Mouse (Mus musculus): ENCODE data around the gene Pdzd7. TPM values are rescaled to one million over a fixed set of nuclear protein-coding genes. Genes with fewer than 3 reads are reported as not detected.

Gene Pdzd7
- polyA plus RNA-seq (2015; fragmentation: Nextera tagmentation; extraction: Ambion mirVana): 0.15 TPM in 1 of 2 replicates, not detected in the other

DNA sequence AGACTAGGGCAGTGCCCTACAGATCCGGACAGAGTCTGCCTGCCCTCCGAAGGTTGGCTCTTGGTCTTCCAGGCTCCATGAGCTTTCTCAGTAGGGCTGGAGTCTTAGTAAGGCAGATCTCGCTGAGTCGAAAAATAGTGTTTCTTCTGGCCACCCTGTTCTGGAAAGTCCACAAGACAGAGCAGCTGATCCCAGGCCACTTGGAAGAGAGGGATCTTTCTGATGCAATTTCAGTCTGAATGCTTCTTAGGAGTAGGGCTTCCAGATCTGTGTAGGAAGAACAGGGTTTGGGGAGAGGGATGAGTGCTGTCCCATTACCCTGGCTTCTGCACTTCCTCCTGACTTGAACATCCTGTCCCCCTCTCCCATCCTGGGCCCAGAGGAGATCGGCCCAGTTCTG, at the start of gene Pdzd7:
Pdzd7 (minus strand) TSS at position 67 of the 400 bp plus-strand sequence.
- H3K4me1 ChIP-seq: peaks cover 28% of the 10 kb centered on the region
- peaks cover 16% of the 10 kb centered on the region for H3K36me3 ChIP-seq
- peak within 1 kb of the TSS; percentile 93 for H3K4me2 ChIP-seq
- H3K9me3 ChIP-seq: no peaks in the 10 kb centered on the region
- peaks cover 64% of the 10 kb centered on the region for H3K27me3 ChIP-seq (replicated peaks)
- no peak for ATAC-seq (ENCODE audit: extremely low read depth, insufficient number of reproducible peaks, low FRiP score, low TSS enrichment)
- H3K27ac ChIP-seq (replicated peaks): no peak within 1 kb of the TSS
- peak within 1 kb of the TSS; percentile 68 for H3K4me3 ChIP-seq
- peak within 1 kb of the TSS; percentile 85 for H3K9ac ChIP-seq
- 65% methylated on average over 5 of the region's 5 CpGs for WGBS

- no peaks in the 10 kb centered on the region for H3K9me3 ChIP-seq
- peaks cover 54% of the 10 kb centered on the region for H3K4me1 ChIP-seq
- WGBS: 23% methylated on average over 11 of the region's 11 CpGs
- no peak overlapping the region for H3K27ac ChIP-seq (replicated peaks)
- H3K9ac ChIP-seq: no peak overlapping the region
- no peaks in the 10 kb centered on the region for H3K36me3 ChIP-seq
- no peak overlapping the region for H3K4me2 ChIP-seq
- H3K27me3 ChIP-seq (replicated peaks): peaks cover 97% of the 10 kb centered on the region
- no peak for ATAC-seq (ENCODE audit: extremely low read depth, insufficient number of reproducible peaks, low FRiP score, low TSS enrichment)
- no peak overlapping the region for H3K4me3 ChIP-seq
Observed at GRCm38 (mm10) chr19:45081841-45082550, 36.5 kb upstream of the Pdzd7 start.

- WGBS: 3% methylated on average over 5 of the region's 5 CpGs
- H3K4me1 ChIP-seq: peaks cover 61% of the 10 kb centered on the region
- H3K9ac ChIP-seq: no peak overlapping the region; the same call in 1 of the 2 replicates
Observed at GRCm38 (mm10) chr19:45081279-45081678, 35.8 kb upstream of the Pdzd7 start.

GRCm38 (mm10) chr19:45080711-45081110, 35.2 kb upstream of the Pdzd7 start:
- peaks cover 67% of the 10 kb centered on the region for H3K4me1 ChIP-seq
- H3K9me3 ChIP-seq: no peaks in the 10 kb centered on the region
- H3K4me3 ChIP-seq: peak overlapping the region; percentile 46
- no peaks in the 10 kb centered on the region for H3K36me3 ChIP-seq
- H3K27me3 ChIP-seq (replicated peaks): peaks cover 97% of the 10 kb centered on the region
- H3K4me2 ChIP-seq: peak overlapping the region; percentile 80
- H3K9ac ChIP-seq: peak overlapping the region; percentile 73
- no peak for ATAC-seq (ENCODE audit: extremely low read depth, insufficient number of reproducible peaks, low FRiP score, low TSS enrichment)
- 1% methylated on average over 17 of the region's 17 CpGs for WGBS
- H3K27ac ChIP-seq (replicated peaks): no peak overlapping the region

More at GRCm38 (mm10) chr19:45081279-45081678, 35.8 kb upstream of the Pdzd7 start:
- H3K27me3 ChIP-seq (replicated peaks): peaks cover 97% of the 10 kb centered on the region
- peak overlapping the region; percentile 46 for H3K4me3 ChIP-seq
- H3K36me3 ChIP-seq: no peaks in the 10 kb centered on the region
- peak overlapping the region; percentile 80 for H3K4me2 ChIP-seq
- no peak for ATAC-seq (ENCODE audit: extremely low read depth, insufficient number of reproducible peaks, low FRiP score, low TSS enrichment)
- H3K27ac ChIP-seq (replicated peaks): no peak overlapping the region
- no peaks in the 10 kb centered on the region for H3K9me3 ChIP-seq

DNA sequence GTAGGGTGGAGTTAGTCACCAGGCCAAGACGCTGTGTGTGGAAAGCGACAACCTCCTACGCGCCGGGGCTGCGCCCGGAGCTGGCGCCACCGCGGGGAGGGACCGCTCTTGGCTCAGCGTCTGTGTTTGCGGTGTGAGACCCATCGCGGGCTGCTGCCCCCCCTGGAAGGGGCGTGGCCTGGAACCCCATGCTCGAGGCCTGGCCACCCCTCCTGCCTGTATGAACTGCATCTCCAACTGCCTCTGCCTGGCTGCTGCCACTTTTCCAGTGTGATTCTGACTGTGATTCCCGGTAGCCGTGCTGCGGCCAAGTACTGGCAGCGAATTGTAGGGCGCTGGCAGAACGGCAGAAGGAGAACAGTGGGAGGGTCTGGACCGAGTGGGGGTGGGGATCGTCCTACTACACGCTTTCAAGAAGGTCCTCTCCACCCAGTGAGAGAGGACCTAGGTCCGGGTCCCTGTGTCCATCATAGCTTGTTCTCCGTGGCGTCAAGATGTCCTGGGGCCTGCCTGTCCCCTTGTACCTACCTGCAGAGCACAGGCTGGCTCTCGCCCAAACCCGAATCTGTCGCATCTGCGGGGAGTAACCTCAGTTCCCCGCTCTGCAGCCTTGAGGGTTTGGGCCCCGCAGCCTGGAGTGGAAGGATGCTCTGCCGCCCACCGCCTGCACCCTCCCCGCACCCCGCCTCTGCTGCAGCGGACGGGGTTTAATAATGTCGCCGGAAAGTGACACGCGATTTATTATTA, 34.4 kb upstream of the Pdzd7 start:
- Histone ChIP-seq H3K9ac (peak overlapping the region; percentile 73), H3K4me2 (peak overlapping the region; percentile 80), H3K27ac (replicated peaks) (peak overlapping the region; percentile 48), H3K36me3 (no peaks in the 10 kb centered on the region), H3K4me1 (peaks cover 72% of the 10 kb centered on the region), H3K4me3 (peak overlapping the region; percentile 46), H3K27me3 (replicated peaks) (peaks cover 90% of the 10 kb centered on the region), H3K9me3 (no peaks in the 10 kb centered on the region)
- 1% methylated on average over 45 of the region's 45 CpGs for WGBS
- ATAC-seq (ENCODE audit: extremely low read depth, insufficient number of reproducible peaks, low FRiP score, low TSS enrichment): peak; percentile 18; the same call in 1 of the 2 replicates

GRCm38 (mm10) chr19:45078971-45079764, 33.7 kb upstream of the Pdzd7 start:
- peaks cover 69% of the 10 kb centered on the region for H3K4me1 ChIP-seq
- peaks cover 82% of the 10 kb centered on the region for H3K27me3 ChIP-seq (replicated peaks)
- H3K36me3 ChIP-seq: no peaks in the 10 kb centered on the region
- H3K9ac ChIP-seq: peak overlapping the region; percentile 73
- peak overlapping the region; percentile 80 for H3K4me2 ChIP-seq
- H3K4me3 ChIP-seq: peak overlapping the region; percentile 46
- peak overlapping the region; percentile 48; the same call in 1 of the 2 replicates for H3K27ac ChIP-seq (replicated peaks)
- no peaks in the 10 kb centered on the region for H3K9me3 ChIP-seq
- ATAC-seq (ENCODE audit: extremely low read depth, insufficient number of reproducible peaks, low FRiP score, low TSS enrichment): no peak
- 14% methylated on average over 17 of the region's 17 CpGs for WGBS

DNA sequence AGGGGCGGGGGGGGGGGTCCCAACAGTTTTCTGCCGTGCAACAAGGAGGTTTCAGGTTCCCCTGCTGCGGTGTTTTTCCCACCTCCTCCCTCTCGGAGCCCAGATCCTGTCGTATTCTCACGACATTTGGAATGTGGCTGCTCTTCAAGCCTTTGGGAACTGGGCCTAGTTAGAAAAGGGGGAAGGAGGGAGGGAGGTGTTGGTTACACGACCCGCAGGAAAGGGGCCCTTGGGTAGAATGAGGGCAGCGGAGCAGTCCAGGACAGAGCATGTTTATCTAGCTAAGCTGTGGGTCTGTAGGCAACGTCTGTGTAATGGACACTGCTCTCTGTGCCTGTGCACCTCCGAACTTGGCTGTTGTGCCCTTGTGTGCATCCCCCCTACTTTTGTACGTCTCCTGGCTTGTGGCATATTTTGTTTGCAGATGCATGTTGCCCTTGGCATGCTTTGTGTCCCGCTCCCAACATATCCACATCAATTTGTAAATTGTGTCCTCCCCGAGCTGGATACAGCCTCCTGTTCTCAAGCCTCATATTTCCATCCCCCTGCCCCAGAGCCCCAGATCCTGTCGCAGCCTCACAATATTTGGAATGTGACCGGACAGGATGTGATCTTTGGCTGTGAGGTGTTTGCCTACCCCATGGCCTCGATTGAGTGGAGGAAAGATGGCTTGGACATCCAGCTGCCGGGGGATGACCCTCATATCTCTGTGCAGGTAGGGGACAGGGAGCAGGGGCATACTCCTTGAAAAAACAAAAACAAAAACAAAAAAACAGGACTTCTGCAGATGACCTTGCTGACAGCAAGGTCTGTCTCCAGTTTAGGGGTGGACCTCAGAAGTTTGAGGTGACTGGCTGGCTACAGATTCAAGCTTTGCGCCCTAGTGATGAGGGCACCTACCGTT, 32.5 kb upstream of the Pdzd7 start:
- 9% methylated on average over 20 of the region's 20 CpGs for WGBS
- Histone ChIP-seq H3K4me1 (peaks cover 66% of the 10 kb centered on the region), H3K4me3 (peak overlapping the region; percentile 70), H3K4me2 (peak overlapping the region; percentile 97), H3K9ac (peak overlapping the region; percentile 60), H3K27ac (replicated peaks) (no peak overlapping the region), H3K36me3 (no peaks in the 10 kb centered on the region), H3K9me3 (no peaks in the 10 kb centered on the region), H3K27me3 (replicated peaks) (peaks cover 71% of the 10 kb centered on the region)
- ATAC-seq (ENCODE audit: extremely low read depth, insufficient number of reproducible peaks, low FRiP score, low TSS enrichment): no peak

- peak overlapping the region; percentile 97 for H3K4me2 ChIP-seq
- under 1% methylated on average over 62 of the region's 62 CpGs for WGBS
- no peak overlapping the region for H3K27ac ChIP-seq (replicated peaks)
- no peak for ATAC-seq (ENCODE audit: extremely low read depth, insufficient number of reproducible peaks, low FRiP score, low TSS enrichment)
- peaks cover 63% of the 10 kb centered on the region for H3K27me3 ChIP-seq (replicated peaks)
- no peaks in the 10 kb centered on the region for H3K36me3 ChIP-seq
- H3K9me3 ChIP-seq: no peaks in the 10 kb centered on the region
- peaks cover 66% of the 10 kb centered on the region for H3K4me1 ChIP-seq
- H3K4me3 ChIP-seq: peak overlapping the region; percentile 70
- peak overlapping the region; percentile 76 for H3K9ac ChIP-seq
Observed at GRCm38 (mm10) chr19:45076586-45077510, 31.3 kb upstream of the Pdzd7 start.

DNA sequence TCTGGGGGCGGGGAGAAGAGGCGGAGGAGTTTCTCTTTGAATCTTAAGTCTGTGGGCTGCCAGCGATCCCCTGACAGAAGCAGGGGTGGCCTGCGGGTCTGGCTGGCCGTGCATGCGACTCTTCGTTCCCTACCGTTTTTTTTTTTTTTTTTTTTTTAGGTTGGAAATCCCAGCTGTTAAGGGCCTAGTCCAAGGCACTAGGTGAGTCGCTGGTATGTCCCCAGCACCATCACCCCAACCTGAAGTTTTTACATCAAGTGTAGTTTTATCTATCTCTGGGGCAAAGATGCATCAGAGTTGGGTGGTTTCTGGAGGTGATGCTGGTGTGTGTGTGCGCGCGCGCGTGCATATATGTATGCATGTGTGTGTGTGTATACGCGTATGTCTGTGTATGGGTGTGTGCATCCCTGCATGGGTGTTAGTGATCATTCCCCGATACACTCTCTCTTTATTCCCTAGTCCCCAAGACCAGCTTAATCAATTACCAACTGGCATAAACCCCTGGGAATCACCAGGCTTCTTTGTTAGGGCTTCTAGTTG, 30.6 kb upstream of the Pdzd7 start:
- WGBS: 11% methylated on average over 17 of the region's 17 CpGs
- Histone ChIP-seq H3K9ac (peak overlapping the region; percentile 92), H3K4me2 (peak overlapping the region; percentile 97), H3K9me3 (no peaks in the 10 kb centered on the region), H3K4me1 (peaks cover 65% of the 10 kb centered on the region), H3K36me3 (no peaks in the 10 kb centered on the region), H3K27me3 (replicated peaks) (peaks cover 64% of the 10 kb centered on the region), H3K4me3 (peak overlapping the region; percentile 70), H3K27ac (replicated peaks) (0 out of 2 replicates have a peak overlapping the region, but pooled peaks have one; percentile 95)
- ATAC-seq (ENCODE audit: extremely low read depth, insufficient number of reproducible peaks, low FRiP score, low TSS enrichment): no peak

Measured in heart, embryonic 13.5 days (tissue).